Mouse (Mus musculus): ENCODE data around the gene Tm2d1.
"Not testable (repeated sequence)": the region's sequence is repeated elsewhere in the genome, so short reads cannot be mapped to it uniquely, and the experiment has no call there.

Tm2d1 gene

DNA sequence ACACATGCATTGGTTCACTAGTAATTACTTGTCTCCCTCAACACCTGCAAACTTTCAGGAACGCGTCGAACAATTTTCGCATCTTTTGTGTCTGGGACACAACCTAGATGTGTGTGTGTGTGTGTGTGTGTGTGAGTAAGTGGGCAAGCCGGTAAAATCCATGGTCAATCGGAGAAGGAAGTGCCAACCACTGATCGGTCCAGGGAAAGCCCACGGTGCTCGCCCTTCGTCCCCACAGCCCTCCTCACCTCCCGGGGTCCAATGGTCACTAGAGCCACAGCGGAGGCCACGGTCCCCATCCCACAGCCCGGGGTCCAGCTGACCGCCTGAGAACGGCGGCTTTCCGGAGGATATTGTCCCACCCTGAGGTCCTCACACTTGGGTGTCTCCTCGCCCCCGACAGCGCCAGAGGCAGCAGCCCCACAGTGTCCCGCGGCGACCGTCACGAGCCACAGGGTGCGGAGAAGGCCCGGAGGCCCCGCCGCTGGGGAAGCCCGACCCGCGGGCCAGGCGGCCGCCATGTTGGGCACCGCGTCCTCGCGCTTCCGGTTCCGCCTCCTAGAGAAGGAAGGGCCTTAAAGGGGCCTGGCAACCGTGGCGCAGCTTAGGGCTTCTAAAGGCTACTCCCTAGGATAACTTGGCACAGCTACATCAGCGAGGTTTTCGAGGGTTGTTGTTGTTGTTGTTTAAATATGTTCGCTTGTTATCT, at the start of gene Tm2d1:
Tm2d1 (minus strand) TSS at position 591 of the 709 bp plus-strand sequence.
- peak; percentile 41 for DNase-seq (ENCODE audit: low spot score)

DNA sequence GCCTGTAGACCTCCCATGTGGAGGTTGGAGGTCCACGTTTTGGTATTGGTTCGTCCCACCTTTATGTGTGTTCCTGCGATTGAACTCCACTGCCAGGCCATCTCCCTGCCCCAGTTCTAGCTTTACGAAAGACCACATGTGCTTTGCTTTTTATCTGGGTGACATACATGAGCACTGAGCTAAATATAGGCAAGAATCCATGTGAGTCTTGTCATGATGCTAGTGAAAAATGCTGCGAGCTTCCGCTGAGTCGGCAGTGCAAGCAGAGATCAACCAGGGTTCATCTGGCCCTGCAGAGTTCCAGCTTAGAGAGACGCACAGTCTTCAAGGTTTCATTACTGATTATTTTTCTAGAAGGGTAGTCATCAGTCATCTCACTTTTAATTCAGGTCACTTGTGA, 45.3 kb upstream of the Tm2d1 start:
- DNase-seq (ENCODE audit: low spot score): no peak

DNA sequence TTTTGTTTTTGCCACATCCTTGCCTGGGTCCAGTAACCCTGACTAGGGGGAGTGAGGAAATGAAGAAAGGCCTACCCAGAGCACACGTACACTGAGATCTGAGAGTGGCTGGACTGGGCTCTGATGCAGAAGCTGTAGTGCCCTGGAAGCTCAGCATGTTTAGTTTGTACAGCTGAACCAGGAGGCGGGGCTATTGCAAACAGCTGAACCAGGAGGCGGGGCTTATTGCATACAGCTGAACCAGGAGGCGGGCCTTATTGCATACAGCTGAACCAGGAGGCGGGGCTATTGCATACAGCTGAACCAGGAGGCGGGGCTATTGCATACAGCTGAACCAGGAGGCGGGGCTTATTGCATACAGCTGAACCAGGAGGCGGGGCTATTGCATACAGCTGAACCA, 32.0 kb upstream of the Tm2d1 start:
- not testable (repeated sequence) for DNase-seq (ENCODE audit: low spot score)

DNA sequence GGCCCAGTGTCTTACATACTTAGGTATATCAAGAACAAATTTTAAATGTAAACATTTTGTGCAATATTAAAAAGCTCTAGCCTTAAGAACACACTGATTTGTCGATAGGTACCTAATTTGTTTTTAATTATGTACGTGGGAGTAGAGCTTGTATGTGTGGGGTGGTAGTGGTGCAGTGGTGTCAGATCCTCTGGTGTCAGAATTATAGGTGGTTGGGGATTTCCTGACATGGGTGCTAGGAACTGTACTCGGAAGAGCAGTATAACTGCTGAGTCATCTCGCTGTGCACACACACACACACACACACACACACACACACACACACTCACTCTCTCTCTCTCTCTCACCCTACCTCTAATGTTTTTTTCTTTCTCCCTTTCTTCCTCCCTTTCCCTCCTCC, 25.3 kb upstream of the Tm2d1 start:
- no peak for DNase-seq (ENCODE audit: low spot score)

DNA sequence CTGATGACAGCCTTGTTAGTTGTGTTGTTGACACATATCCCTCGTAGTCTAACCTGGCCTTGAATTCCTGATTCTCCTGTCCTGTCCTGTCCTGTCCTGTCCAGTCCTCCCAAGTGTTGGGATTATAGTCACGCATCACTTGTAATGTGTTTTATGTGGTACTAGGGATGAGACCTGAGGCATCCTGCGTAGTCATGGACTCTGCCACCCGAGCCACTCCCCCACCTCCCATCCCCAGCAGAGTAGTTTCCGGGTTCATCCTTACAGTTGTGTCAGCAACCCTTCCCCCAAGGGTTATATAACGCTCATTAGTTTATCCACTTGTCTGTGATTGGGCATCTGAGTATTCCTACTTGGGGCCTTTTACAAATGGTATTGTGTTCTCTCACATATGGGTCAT, 21.3 kb upstream of the Tm2d1 start:
- no peak for DNase-seq (ENCODE audit: low spot score)

DNA sequence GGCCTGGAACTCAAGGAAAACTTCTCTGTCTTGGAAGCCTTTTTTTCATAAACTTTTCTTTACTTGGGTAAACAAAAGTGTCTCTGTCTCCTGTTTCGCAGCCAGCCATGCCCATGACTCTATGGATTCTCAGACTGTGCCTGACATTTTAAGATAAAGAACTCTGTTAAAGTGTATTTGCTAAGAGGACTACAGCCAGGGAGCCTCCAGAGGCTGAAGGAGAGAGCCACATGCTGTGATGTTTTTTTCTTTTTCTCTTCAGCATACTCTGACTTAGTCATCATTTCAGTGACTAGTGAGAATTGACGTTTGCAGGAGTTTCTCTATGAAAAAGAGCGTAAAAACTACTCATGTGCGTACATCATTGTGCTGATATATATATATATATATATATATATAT, 20.4 kb upstream of the Tm2d1 start:
- DNase-seq (ENCODE audit: low spot score): no peak

DNA sequence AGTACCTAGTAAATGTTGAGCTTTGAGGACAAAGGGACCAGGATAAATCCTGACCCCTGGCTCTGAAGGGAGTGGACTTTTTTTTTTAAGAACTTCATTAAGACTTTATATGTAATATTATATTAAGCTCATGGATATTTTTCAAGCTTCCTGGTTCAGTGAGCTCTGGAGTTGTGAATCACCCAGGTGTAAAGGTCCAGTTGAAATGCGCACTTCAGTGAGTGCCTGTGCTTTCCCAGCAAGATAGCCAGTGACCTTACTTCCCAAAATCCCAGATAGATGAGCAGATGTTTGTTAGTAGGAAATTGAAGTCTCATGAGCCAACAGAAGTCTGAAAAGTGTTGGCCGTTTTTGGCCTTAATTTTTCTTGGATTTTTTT, 18.5 kb upstream of the Tm2d1 start:
- DNase-seq (ENCODE audit: low spot score): no peak

DNA sequence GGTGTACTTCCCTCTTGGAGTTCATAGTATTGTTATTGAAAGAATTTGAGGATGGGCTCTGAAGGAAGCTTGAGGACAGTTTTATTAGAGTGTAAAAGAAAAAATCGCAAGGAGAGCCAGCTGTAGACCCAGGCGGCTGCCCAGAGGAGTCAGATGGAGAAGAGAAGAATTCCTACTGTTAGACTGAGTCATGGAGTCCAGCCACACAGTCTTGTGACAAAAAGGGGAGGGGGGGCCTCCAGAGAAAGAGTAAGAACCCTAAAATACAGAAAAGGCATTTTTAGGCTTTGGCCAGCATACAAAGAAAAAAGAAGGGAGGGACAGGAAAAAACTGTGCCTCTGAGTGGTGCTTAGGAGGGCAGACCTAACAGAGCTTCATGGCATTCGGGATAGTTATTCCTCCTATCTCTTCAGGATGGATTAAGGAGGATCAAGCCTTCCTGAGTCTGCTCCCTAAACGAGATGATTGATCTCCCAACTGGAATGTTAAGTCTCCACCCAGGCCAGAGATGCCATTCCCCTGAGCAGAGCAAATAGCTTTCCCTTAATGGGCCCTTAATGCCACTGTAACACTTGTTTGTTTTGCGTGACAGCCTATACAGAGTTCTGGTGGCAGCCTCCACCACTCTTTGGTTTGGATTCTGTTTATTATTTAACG, 17.9 kb upstream of the Tm2d1 start:
- no peak for DNase-seq (ENCODE audit: low spot score)

DNA sequence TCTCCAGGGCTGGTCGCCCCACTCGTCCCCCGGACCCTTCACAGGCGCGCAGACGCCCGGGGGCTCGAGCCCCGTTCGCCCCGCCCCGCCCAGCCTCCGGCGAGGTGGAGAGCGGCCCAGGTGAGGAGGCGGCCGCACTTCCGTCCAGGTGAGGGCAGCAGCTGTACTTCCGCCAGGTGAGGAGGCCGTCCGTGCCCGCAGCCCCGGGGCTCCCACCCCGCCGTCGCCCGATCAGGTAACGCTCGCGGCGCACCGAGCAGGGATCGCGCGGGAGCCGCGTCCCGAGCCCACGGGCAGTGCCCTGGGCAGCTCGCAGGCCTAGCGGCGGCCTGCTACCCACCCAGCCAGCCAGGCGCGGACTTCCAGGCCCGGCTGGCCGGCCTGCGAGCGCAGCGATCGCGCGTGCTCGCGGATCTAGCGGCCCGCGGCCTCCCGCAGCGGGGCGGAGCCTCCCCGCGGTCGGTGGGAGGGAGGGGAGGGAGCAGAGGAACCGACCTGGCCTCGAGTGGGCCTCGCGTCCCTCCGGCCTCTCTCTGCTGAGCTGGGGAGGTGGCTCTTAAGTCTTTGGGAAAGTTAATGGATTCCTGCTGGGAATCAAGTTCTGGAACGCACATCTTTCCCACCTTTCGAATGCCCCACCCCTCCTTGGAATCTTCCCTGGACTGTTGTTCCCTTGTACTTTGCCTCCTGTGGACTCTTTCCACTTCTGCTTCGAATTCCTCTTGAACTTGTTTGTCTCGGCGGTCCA, 12.8 kb upstream of the Tm2d1 start, which contains the start of gene Patj:
Patj (plus strand) TSS at position 96 of the 748 bp plus-strand sequence.
- peak; percentile 5 for DNase-seq (ENCODE audit: low spot score)

DNA sequence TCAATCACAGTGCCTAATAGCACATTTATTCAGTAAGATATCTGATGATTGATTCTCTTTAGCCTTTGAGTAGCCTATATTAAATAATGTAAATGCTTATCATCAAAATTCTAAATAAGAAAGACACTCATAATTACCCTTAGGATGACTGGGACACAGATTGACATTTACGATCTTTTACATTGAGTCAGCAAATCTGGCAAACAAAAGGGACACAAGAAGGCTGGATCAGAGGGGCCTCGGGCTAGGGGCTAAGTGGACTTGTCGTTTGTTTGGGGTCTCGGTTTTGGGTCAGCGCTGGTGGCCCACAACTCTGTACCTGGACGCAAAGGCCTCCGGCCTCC, 12.2 kb upstream of the Tm2d1 start:
- peak; percentile 7 for DNase-seq (ENCODE audit: low spot score)

DNA sequence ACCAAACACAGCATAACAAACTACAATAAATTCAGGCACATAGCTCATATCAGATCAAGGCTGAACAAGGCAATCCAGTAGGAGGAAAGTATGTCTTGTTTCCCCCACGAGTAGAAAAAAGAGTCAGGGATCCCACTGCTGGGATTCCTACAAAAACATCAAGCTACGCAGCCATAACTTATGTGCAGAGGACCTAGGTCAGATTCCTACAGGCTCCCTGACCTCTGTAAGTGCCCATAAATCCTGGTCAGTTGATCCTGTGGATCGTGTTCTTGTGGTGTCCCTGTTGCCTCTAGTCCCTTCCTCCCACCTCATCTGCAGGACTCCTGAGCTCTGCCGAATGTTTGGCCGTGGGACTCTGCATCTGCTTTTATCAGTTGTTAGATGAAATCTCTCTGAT, 1.9 kb upstream of the Tm2d1 start:
- no peak for DNase-seq (ENCODE audit: low spot score)

DNA sequence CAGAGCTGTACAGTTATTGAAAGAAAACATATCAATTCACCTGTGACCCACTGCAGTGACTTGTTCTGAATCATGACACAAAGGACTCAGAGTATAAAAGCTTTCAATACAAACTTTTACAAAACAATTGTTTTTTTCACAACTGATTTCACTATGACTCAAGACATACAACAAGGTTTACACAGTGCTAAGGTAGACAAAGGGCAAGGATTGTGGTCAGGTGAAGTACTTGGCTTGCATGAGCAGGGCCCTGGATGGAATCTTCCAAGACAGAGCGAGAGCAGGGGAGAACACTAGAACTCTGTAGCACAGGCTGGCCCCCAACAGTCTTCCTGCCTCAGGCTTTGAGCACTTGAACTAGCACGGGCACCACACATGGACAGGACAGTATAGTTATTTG, 6.2 kb downstream of the Tm2d1 start:
- no peak for DNase-seq (ENCODE audit: low spot score)

DNA sequence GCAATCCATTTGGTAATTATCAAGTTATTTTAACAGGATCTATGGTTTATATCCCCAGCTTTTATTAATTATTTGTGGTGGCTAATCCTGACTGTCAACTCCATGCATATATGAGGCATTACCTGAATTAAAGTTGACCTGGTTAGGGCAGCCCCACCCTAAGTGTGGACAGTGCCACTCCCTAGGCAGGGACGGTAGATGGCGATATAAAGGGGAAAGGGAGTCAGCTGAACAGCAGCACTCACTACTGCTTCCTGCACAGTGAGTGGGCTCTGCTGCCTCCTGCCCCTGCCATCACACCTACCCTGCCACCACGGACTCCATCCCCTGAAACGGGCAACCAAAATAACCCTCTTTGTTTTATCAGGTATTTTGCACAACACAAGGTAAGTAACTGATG, 7.7 kb downstream of the Tm2d1 start:
- no peak for DNase-seq (ENCODE audit: low spot score)

DNA sequence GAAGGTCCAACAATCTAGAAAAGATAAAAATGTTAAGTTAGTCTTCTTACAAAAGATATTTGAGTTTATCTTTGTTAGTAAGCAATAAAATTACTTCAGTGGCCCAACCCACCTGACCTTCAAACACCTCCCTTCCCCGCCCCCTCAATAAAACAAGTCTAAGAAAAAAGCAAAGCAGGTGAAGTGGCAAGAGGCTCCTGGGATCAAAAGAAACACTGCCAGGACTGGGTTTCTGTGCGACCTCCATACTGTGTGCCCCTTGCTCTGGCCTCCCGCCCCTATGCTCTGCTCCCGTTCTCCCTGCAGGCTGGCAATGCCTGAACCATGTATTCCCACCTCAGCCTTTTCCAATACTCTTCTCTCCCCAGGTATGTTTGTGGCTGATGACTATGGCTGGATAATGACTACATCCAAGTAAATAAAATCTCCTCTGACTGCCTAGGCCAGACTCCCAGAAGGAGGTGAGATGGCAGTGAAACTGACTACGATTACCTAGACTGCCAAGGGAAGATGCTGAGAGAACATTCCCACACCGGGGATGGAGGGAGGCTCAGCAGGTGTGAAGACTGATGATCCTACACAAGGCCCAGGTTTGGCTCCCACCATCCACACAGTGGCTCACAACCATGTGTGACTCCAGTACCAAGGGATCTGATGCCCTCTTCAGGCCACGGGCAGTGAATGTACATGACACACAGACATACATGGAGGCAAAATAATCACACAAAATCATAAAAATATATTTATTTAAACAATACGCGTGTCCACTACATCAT, 24.9 kb downstream of the Tm2d1 start:
- DNase-seq (ENCODE audit: low spot score): no peak

DNA sequence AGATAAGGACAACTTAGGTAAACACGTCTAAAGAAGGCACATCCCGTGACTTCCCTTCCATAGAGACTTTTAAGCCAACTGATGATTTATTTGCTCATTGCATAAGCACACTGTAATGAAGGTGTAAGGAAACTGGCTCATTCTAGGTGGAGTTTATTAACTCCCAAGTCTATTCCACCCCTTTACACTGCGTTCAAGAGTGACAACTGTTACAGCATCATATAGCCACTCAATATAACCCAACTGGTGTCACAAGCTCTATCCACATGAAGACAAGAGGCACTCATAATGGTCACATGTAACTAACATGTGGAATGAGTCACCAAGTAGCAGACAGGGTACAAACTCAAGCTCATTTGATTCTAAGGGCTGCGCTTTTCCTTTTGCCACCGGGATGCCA, 34.5 kb downstream of the Tm2d1 start:
- no peak for DNase-seq (ENCODE audit: low spot score)

DNA sequence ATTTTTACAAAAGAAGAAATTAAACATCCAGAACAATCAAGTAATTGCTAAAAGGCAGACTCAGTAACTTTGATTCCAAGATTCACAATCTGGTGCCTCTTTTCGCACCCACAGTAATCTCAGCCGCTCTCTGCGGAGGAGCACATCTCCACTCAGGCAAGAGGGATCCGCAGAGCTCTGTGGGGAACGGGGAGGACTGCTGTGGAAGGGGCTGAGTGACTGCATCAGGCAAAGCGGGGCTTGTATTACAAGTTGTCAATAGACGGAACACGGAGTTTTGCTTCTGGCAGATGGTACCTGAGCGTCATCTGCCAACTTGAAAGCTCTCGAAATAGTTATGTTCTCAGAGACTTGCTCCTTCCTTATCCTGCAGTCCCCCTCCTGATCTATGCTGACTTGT, 37.3 kb downstream of the Tm2d1 start:
- no peak for DNase-seq (ENCODE audit: low spot score)

DNA sequence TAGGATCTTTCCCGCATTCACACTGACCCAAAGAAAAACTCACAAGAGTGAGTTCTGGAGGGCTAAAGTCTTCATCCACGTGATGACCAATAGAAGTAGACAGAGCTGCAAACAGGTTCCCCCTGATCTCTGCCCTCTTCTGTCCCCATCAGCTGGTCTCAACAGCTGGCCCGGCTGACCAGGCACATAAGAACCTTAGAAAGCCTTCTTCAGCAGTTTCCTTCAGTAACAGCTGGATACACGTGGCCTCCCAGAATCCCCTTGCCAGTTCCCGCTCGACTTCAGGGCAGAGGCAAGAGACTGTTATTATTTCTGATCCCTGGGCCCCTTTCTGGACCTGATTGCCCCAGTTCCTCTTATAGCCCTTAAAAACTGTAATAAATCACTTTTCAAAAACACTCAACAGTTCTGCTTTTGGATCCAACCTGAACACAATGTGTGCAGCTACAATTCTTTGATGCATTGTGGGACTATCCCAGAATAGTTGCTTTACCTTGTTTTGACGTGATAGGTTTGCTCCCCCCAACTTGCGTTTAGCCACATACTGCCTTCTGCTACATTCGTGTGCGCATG, 43.0 kb downstream of the Tm2d1 start:
- DNase-seq (ENCODE audit: low spot score): no peak

DNA sequence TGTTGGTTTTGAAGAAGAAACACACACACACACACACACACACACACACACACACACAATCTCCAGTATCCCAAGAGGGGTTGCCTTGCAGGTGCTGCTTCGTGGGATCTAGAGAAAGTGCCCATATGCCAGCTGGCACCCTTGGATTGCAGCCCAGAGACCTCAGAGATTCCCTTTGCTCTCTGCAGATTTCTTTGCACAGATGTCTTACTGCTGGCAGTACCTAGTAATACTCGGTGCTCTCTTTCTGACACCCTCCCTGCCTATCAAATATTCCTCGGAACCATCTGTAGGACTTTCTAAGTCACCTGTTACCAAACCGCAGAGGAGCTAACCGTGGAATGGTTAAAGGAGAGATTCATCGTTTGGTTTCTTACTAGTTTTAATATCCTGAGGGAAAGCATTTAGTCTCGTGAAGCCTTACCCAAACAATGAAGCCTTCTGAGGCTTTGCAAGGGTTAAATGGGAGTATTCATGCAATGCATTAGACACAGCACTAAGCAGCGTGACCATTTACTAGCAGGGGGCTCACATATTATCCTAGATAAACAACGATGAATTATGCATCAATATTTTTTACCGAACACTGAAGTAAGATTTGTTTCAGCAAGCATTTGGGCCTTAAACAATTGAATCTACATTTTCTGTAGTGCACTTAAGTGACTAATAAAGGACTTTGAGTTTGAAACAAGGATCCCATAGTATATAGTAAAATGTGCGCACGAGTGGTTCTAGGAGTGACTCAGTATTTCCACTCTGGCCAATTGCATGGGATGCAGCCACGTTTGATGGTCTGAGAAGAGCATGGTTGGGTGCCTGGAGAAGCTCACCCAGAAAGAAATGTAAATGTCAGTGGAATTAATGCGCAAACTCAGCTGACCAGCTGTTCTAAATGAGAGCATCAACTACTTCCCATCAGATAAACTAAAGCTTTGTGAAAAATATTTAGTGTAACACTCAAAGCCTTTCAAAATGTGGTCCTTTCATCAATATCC, 44.2 kb downstream of the Tm2d1 start:
- DNase-seq (ENCODE audit: low spot score): no peak

DNA sequence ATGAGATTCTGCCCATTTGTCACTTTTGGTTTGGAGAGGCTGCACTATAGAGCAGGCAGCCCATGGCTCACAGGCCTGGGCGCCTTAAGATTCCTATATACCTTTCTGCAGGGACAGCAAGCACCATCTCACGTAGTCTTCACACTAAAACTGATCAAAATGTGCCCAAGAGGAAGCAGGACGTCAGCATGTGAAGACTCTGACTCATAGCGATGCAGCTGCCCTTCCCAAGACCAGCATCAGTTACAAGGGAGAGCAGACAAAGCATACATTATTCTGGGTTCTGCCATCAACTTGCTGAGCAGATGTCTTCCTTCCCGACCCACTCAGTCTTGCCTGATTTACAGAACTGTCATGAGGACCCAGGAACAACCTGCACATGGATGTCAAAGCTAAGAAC, 45.9 kb downstream of the Tm2d1 start:
- no peak for DNase-seq (ENCODE audit: low spot score)

DNA sequence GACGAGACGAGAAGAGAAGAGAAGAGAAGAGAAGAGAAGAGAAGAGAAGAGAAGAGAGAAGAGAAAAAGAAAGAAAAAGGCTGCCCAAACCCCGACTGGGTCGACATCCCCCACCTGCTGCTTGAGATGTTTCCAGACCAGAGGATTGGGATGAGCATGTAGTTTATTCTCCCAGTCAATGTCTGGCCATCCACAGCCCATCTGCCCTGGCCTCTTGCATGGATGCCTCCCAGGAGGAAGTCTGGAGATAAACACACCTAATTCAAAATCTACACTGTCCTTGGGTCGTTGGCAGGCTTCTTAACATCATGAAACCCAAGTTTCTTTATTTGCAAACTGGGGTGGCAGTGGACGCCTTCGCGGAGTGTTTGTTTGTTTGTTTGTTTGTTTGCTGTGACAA, 47.4 kb downstream of the Tm2d1 start:
- no peak for DNase-seq (ENCODE audit: low spot score)

DNA sequence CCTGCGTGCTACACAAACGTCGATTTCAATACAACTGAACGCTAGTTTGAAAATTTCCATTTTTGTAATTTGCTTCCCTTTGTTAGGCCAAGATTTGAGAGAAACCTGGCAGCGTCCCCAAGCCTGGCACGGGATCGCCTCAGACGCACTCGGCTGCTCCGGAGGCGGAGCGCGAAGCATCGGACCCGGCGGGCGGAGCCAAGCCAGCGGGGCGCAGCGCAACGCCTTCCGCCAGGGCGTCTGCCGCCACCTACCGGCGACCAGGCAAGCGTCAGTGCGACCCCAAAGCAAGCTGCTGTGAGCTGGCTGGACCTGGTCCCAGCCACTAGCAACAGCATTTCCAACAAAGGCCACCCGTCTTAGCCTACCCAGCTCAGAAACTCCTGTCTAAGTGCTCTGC, 60.9 kb downstream of the Tm2d1 start:
- peak; percentile 75 for DNase-seq (ENCODE audit: low spot score)

All from layer of hippocampus, adult 9-10 months (tissue).